Mouse (Mus musculus): Measurements from ENCODE around the gene Ndrg3.

DNA sequence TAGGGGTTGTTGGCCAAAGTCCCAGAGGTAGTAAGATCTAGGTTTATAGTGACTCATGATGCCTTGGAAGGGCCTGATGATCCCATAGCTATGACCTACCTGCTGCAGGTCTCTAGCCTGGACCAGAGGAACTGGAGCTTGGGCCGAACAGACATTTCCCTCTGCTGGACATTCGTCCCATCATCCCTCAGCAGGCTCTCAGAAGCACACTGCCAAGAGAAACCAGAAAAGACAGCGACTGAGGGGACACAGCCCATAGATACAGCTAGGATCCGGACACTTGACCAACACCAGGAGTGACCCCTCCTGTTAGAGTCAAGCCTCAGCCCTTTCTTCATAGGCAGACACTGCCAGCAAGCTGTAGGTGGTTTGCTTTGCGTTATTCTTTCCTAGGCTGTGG lies 68.8 kb downstream of the Ndrg3 start:
- TF ChIP-seq POLR2A (IDR thresholded peaks at IDR 0.05; ENCODE audit: low read depth, low read length) (no peak), CTCF (conservative IDR thresholded peaks at IDR 0.05; ENCODE audit: insufficient read depth, insufficient read length, low read depth, low read length) (no peak)

Measured in kidney, adult 2 months (tissue).